Mouse (Mus musculus): ENCODE results near the gene Ppp1r12c. TPM values are rescaled to one million over a fixed set of nuclear protein-coding genes. Genes with fewer than 3 reads are reported as not detected.
A peak's percentile ranks its signal among the peaks of the same experiment; 100 is the strongest.

Gene Ppp1r12c
- polyA plus RNA-seq, 1 experiment from 2014 or later, result 72.0 TPM

DNA sequence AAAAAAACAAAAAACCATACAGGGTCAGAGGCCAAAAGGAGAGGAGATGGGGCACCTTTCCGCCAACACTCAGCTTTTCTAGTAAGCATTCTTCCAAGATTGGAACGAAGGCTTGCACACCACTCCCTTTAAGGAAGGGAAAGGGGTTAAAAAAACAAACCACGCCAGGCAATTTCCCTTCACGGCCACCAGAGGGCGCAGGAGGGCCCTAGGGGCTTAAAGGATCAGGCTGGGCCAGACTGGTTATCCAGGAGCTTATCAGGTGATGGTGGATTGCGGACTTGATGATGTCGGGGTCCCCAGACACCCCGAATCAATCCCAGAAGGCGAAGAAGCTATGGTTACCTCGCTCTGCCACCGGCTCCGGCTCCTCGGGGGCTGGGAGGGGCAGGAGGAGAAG is 11.8 kb upstream of the Ppp1r12c start:
- no peak for ATAC-seq (ENCODE audit: low FRiP score)
- H3K4me2 ChIP-seq (replicated peaks), result no peak overlapping the region
- no peak overlapping the region for H3K27ac ChIP-seq
- peaks cover 9% of the 10 kb centered on the region for H3K27me3 ChIP-seq
- 32% methylated on average over 13 of the region's 13 CpGs for WGBS
- H3K9me3 ChIP-seq (replicated peaks), result no peaks in the 10 kb centered on the region
- H3K9ac ChIP-seq, result no peak overlapping the region
- H3K4me3 ChIP-seq, result no peak overlapping the region
- no peaks in the 10 kb centered on the region for H3K36me3 ChIP-seq
- peaks cover 22% of the 10 kb centered on the region for H3K4me1 ChIP-seq

DNA sequence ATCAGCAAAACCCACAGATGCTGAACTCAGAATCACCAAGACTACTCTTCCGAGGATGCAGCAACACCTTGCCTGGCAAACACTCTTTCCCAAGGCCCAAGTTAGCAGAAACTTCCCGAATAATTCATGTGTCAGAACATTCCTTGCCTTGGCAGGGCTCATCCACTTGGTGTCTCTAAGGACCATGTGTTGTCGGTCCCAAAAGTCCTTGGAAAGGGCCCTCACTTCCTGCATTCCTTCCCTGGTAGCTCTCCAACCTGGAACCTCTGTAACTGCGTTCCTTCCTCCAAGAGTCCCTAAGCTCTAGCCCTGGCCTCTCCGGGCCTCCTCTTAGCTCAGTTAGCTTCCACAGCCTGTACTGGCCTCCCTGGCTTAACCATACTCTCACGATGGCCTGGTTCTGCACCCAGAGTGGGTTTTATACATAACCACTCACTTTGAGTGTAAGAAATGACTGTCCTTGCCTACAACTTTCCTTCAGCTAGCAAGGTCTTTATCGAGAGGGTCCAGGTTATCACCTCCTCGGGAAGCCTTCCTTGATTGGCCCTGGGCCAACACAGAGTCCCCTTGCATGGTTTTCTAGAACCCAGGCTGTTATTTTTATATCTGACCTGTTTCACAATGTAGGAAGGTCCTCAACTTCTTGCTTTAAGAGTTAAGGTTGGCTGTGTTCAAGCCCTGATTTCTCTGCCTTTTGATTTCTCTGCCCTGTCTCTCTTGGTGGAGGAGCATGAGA is 10.2 kb upstream of the Ppp1r12c start:
- H3K9me3 ChIP-seq (replicated peaks), result no peaks in the 10 kb centered on the region

DNA sequence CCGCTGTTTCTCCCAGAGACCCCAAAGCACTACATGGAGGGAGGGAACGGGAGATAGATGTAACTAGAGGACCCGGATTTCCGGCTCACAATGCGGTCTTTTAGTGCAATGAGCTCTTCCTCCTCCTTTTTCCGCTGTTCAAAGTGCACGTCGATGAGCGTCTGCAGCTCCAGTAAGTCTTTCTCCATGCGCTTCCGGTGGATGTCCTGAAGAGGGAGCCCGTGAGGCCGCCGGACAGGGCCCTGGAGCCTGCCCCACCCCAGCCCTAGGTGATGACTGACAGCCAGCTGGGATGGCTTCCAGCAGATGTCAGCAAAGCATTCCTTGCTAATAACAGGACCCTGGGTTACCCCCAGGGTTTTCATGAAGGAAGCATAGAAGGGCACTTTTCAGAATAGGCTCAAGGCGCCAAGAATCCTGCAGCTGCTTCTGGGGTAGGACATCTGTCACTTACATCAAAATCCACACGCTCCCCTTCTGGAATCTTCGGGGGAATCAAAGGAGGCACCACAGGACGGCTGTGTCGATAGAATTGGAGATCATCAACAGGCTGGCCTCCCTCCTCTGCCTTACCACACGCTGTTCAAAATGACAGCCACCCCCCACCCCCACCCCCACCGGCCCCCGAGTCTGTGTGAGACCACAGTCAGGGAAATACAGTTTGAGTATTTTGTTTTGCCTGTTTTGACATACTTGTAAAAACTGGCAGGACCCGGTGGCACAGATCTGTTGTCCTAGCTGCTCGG is 8.6 kb upstream of the Ppp1r12c start:
- peaks cover 10% of the 10 kb centered on the region; the same call in 1 of the 2 replicates for H3K4me1 ChIP-seq
- H3K4me3 ChIP-seq, result no peak overlapping the region
- no peak overlapping the region; the same call in 1 of the 2 replicates for H3K4me2 ChIP-seq (replicated peaks)
- peak; percentile 85 for ATAC-seq (ENCODE audit: low FRiP score)
- H3K27ac ChIP-seq, result peak overlapping the region; percentile 40; the same call in 1 of the 2 replicates
- H3K36me3 ChIP-seq, result no peaks in the 10 kb centered on the region
- H3K9me3 ChIP-seq (replicated peaks), result no peaks in the 10 kb centered on the region
- 11% methylated on average over 24 of the region's 24 CpGs for WGBS
- H3K9ac ChIP-seq, result 0 out of 2 replicates have a peak overlapping the region, but pooled peaks have one; percentile 4
- peaks cover 9% of the 10 kb centered on the region for H3K27me3 ChIP-seq

More for the DNA sequence above, 10.2 kb upstream of the Ppp1r12c start:
- no peak for ATAC-seq (ENCODE audit: low FRiP score)
- H3K27ac ChIP-seq, result no peak overlapping the region
- H3K4me2 ChIP-seq (replicated peaks), result no peak overlapping the region
- H3K4me3 ChIP-seq, result no peak overlapping the region
- H3K36me3 ChIP-seq, result no peaks in the 10 kb centered on the region
- no peak overlapping the region for H3K9ac ChIP-seq
- WGBS, result 75% methylated on average over 8 of the region's 8 CpGs
- peaks cover 9% of the 10 kb centered on the region for H3K27me3 ChIP-seq
- H3K4me1 ChIP-seq, result peaks cover 20% of the 10 kb centered on the region

- WGBS, result 88% methylated on average over 8 of the region's 8 CpGs
- Histone ChIP-seq H3K4me2 (replicated peaks) (no peak overlapping the region), H3K9ac (no peak overlapping the region), H3K4me3 (no peak overlapping the region), H3K27ac (no peak overlapping the region), H3K4me1 (peaks cover 4% of the 10 kb centered on the region; the same call in 1 of the 2 replicates), H3K36me3 (no peaks in the 10 kb centered on the region), H3K9me3 (replicated peaks) (no peaks in the 10 kb centered on the region), H3K27me3 (peaks cover 9% of the 10 kb centered on the region)
- ATAC-seq (ENCODE audit: low FRiP score), result no peak
Measured at GRCm38 (mm10) chr7:4508739-4509116, 7.2 kb upstream of the Ppp1r12c start.

- no peaks in the 10 kb centered on the region for H3K9me3 ChIP-seq (replicated peaks)
- H3K36me3 ChIP-seq, result no peaks in the 10 kb centered on the region
- no peak overlapping the region for H3K4me2 ChIP-seq (replicated peaks)
- peaks cover 4% of the 10 kb centered on the region; the same call in 1 of the 2 replicates for H3K4me1 ChIP-seq
- no peak for ATAC-seq (ENCODE audit: low FRiP score)
- WGBS, result 74% methylated on average over 30 of the region's 32 CpGs
- H3K27me3 ChIP-seq, result peaks cover 9% of the 10 kb centered on the region
- H3K4me3 ChIP-seq, result no peak overlapping the region
- no peak overlapping the region for H3K9ac ChIP-seq
- no peak overlapping the region for H3K27ac ChIP-seq
Measured at GRCm38 (mm10) chr7:4508062-4508738, 6.7 kb upstream of the Ppp1r12c start.

- Histone ChIP-seq H3K4me2 (replicated peaks) (no peak overlapping the region), H3K9ac (no peak overlapping the region), H3K9me3 (replicated peaks) (no peaks in the 10 kb centered on the region), H3K36me3 (no peaks in the 10 kb centered on the region), H3K27ac (no peak overlapping the region), H3K27me3 (peaks cover 9% of the 10 kb centered on the region), H3K4me1 (peaks cover 4% of the 10 kb centered on the region; the same call in 1 of the 2 replicates), H3K4me3 (no peak overlapping the region)
- WGBS, result 83% methylated on average over 3 of the region's 4 CpGs
- no peak for ATAC-seq (ENCODE audit: low FRiP score)
Measured at GRCm38 (mm10) chr7:4507220-4507619, 5.7 kb upstream of the Ppp1r12c start.

DNA sequence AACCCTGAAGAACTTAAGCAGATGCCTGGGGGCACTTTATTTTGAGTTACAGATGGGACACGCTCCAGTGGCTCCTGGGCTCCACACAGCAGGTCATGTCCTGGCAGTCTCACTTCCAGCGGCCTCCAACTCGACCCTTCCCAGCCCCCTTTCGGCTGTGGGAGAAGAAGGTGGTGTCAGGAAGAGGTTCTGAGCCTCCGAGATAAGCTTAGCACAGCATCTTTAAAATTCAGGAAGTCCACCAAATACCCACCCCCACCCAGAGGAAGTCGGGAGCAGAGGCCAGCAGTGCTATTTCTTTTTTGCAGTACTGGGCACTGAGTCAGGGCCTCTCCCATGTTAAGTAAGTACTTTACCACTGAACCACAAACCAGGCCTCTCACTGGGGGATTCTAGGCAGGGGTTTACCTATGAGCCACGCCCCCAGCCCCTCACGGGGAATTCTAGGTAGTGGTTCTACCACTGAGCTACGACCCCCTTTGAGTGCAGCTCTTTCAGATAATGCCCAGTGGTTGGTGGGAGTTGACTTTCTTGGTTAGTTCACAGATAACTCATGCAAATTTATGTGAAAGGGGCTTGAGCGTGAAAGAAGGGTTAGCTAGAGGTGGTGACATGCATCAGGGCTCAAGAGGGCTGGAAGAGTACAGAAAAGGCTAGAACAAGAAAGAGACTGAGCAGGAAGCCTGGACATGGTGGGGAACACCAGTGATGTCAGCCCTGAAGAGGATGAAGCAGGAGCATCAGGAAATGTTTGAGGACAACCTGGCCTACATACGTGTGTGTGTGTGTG is 3.4 kb upstream of the Ppp1r12c start:
- no peak overlapping the region for H3K4me2 ChIP-seq (replicated peaks)
- ATAC-seq (ENCODE audit: low FRiP score), result no peak
- no peaks in the 10 kb centered on the region for H3K36me3 ChIP-seq
- no peak overlapping the region for H3K9ac ChIP-seq
- H3K9me3 ChIP-seq (replicated peaks), result no peaks in the 10 kb centered on the region
- 59% methylated on average over 11 of the region's 11 CpGs for WGBS
- H3K27me3 ChIP-seq, result peaks cover 9% of the 10 kb centered on the region
- H3K4me3 ChIP-seq, result no peak overlapping the region
- peaks cover 8% of the 10 kb centered on the region for H3K4me1 ChIP-seq
- H3K27ac ChIP-seq, result no peak overlapping the region

GRCm38 (mm10) chr7:4503858-4504257 is 2.4 kb upstream of the Ppp1r12c start:
- no peak overlapping the region for H3K4me2 ChIP-seq (replicated peaks)
- no peak for ATAC-seq (ENCODE audit: low FRiP score)
- WGBS, result 81% methylated on average over 5 of the region's 5 CpGs

GRCm38 (mm10) chr7:4503100-4503499 is 1.6 kb upstream of the Ppp1r12c start:
- Histone ChIP-seq H3K27me3 (no peaks in the 10 kb centered on the region), H3K4me2 (replicated peaks) (no peak overlapping the region; the same call in 1 of the 2 replicates), H3K9ac (no peak overlapping the region), H3K4me1 (peaks cover 26% of the 10 kb centered on the region), H3K4me3 (no peak overlapping the region), H3K9me3 (replicated peaks) (no peaks in the 10 kb centered on the region), H3K36me3 (no peaks in the 10 kb centered on the region), H3K27ac (no peak overlapping the region)
- 89% methylated on average over 4 of the region's 4 CpGs for WGBS
- no peak for ATAC-seq (ENCODE audit: low FRiP score)

More at GRCm38 (mm10) chr7:4503858-4504257, 2.4 kb upstream of the Ppp1r12c start:
- peaks cover 18% of the 10 kb centered on the region for H3K4me1 ChIP-seq
- H3K27me3 ChIP-seq, result peaks cover 5% of the 10 kb centered on the region
- H3K36me3 ChIP-seq, result no peaks in the 10 kb centered on the region
- H3K27ac ChIP-seq, result no peak overlapping the region
- H3K9ac ChIP-seq, result no peak overlapping the region
- H3K9me3 ChIP-seq (replicated peaks), result no peaks in the 10 kb centered on the region
- H3K4me3 ChIP-seq, result no peak overlapping the region

DNA sequence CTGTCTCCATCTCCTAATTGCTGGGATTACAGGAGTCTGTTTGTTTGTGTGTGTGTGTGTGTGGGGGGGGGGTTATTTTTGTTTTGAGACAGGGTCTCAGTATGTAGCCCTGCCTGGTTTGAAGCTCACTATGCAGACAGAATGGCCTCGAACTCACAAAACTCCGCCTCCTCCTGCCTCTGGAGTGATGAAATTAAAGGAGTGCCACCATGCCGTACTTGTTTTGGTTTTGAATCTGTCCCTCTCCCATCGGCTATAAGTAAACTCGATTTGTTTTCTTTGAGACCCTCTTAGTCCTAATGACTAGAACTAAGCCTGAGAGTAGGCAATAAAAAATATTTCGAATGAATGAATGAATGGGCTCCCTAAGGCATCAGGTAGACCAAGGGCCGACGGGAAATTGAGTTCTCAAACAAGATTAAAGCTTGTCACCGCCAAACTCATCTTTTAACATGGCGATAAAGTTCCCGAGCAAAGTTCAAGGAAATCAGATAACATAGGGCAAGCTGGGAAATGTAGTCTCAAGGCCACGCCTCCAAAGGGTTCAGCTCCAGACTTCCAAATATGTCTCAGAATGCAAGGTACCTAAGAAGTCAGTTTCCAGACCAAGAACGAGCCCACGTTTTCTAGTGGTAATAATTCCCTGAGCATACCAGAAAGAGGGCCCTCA is 1.1 kb upstream of the Ppp1r12c start:
- H3K27me3 ChIP-seq, result no peaks in the 10 kb centered on the region
- peak overlapping the region; percentile 97 for H3K4me3 ChIP-seq
- peaks cover 31% of the 10 kb centered on the region for H3K4me1 ChIP-seq
- peak overlapping the region; percentile 89 for H3K4me2 ChIP-seq (replicated peaks)
- no peak overlapping the region for H3K27ac ChIP-seq
- 0 out of 2 replicates have a peak, but pooled peaks cover under 1% of the 10 kb centered on the region for H3K36me3 ChIP-seq
- H3K9me3 ChIP-seq (replicated peaks), result no peaks in the 10 kb centered on the region
- peak; percentile 9; the same call in 1 of the 2 replicates for ATAC-seq (ENCODE audit: low FRiP score)
- peak overlapping the region; percentile 97 for H3K9ac ChIP-seq
- 12% methylated on average over 14 of the region's 14 CpGs for WGBS

DNA sequence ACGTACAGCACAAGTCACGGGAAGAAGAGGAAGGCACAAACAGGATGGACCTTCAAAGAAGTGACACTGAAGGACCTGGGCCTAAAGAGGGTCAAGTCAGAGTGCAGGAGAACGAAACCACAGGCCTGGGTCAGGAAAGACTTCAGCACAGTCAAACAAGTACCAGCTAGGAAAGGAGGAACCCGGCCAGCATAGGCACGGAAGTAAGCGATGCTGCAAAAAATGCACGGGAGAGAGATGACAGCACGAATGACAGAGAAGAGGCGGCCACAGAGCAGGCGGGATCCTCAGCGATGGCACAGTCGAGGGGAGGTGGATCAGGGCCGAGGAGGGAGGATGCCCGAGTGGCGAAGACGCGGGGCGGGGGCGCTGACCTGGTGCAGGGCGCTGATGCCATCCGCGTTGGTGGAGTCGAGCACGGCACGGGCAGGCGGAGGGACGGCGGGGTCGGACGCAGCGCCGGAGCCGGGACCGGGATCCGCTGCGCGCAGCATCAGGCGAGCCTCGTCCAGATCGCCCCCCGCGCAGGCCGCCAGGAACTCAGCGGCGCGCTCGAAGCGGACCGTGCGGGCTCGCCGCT is 498 bp downstream of the Ppp1r12c start:
- under 1% methylated on average over 40 of the region's 52 CpGs for WGBS
- peak overlapping the region; percentile 88 for H3K27ac ChIP-seq

More for the DNA sequence above, 498 bp downstream of the Ppp1r12c start:
- peak overlapping the region; percentile 97 for H3K4me3 ChIP-seq
- H3K9me3 ChIP-seq (replicated peaks), result no peaks in the 10 kb centered on the region
- H3K9ac ChIP-seq, result peak overlapping the region; percentile 97
- H3K36me3 ChIP-seq, result peaks cover 15% of the 10 kb centered on the region
- H3K4me1 ChIP-seq, result peaks cover 38% of the 10 kb centered on the region
- no peaks in the 10 kb centered on the region for H3K27me3 ChIP-seq
- H3K4me2 ChIP-seq (replicated peaks), result peak overlapping the region; percentile 89
- peak; percentile 41 for ATAC-seq (ENCODE audit: low FRiP score)
